ENCODE assay signal across 14 mouse cellular contexts in the genomic region with DNA sequence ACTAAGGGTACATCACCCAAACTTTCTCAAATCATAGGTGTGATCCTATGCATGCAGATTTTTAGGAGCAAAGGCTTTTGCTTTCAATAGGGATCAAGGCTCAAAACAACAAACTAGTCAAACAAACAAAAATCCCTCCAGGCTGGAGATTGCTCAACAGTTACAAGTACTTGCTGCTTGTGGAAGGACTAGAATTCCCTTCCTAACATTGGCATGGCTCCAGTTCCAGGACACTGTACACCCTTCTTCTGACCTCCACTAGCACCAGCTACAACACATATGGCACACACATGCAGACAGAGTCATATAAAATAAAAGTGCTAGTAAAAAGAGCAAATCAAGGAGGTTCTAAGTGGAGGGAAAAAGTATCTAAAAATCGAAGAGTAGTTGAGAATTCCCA. TPM values are rescaled to one million over a fixed set of nuclear protein-coding genes. Genes with fewer than 3 reads are reported as not detected.
A peak's percentile ranks its signal among the peaks of the same experiment; 100 is the strongest.
DNase-seq lines count a peak whose midpoint lies in the region; ATAC-seq and TF ChIP-seq lines count a peak whose summit lies in the region.
"Had no signal": no experiment of that assay in that cellular context is flagged by ENCODE, and none has a peak within 500 bp of the region (broad histone marks: within the 10 kb centered on the region; RNA-seq: fewer than 3 reads in every experiment).

No protein-coding gene starts in this region.

- no peak overlapping the region for H3K9ac ChIP-seq in heart, embryonic 13.5 days
- H3K9ac ChIP-seq in heart, embryonic 12.5 days, result no peak overlapping the region
- 0 out of 2 replicates have a peak overlapping the region, but pooled peaks have one; percentile 2 for H3K9ac ChIP-seq in midbrain, embryonic 12.5 days (replicated peaks)
- H3K9ac ChIP-seq in midbrain, embryonic 14.5 days (replicated peaks; ENCODE audit: low read length), result no peak overlapping the region
- H3K9ac ChIP-seq: neural tube, embryonic 12.5 days had no signal

- H3ac ChIP-seq in myocyte (ENCODE audit: control insufficient read depth, insufficient read length), result no peak overlapping the region

- no peak for TF ChIP-seq POLR2A in embryonic fibroblast, embryonic 13.5 days (IDR thresholded peaks at IDR 0.05; ENCODE audit: low read depth, low read length)
- TF ChIP-seq POLR2A in myocyte (IDR thresholded peaks at IDR 0.05; ENCODE audit: insufficient read length, low read depth), result no peak

- ATAC-seq in heart, embryonic 13.5 days (ENCODE audit: extremely low read depth, insufficient number of reproducible peaks, low FRiP score, low TSS enrichment), result no peak
- no peak for ATAC-seq in heart, embryonic 12.5 days (ENCODE audit: insufficient number of reproducible peaks, low FRiP score)
- ATAC-seq in midbrain, embryonic 12.5 days (ENCODE audit: low FRiP score, low read depth), result no peak
- no peak for ATAC-seq in midbrain, embryonic 14.5 days (ENCODE audit: low FRiP score, low TSS enrichment)
- ATAC-seq: activated CD4-positive, CD25-positive, alpha-beta regulatory T cell, adult 4 months had no signal

- peaks cover 33% of the 10 kb centered on the region for H3K4me1 ChIP-seq in heart, embryonic 13.5 days
- H3K4me1 ChIP-seq in heart, embryonic 12.5 days (replicated peaks), result peaks cover 16% of the 10 kb centered on the region
- peaks cover 24% of the 10 kb centered on the region for H3K4me1 ChIP-seq in midbrain, embryonic 12.5 days
- peaks cover 20% of the 10 kb centered on the region for H3K4me1 ChIP-seq in midbrain, embryonic 14.5 days (ENCODE audit: control insufficient read depth, insufficient read depth, low read length)
- peaks cover 6% of the 10 kb centered on the region for H3K4me1 ChIP-seq in embryonic fibroblast, embryonic 13.5 days (ENCODE audit: control insufficient read depth, insufficient read depth, low read length)

- no peak for DNase-seq in midbrain, embryonic 14.5 days
- DNase-seq in right cerebral cortex, adult 18-20 months, result no peak
- no peak for DNase-seq in left cerebral cortex, postnatal 10 days (ENCODE audit: extremely low spot score in 1 of 2, low spot score in 2 of 2)
- DNase-seq: heart, adult 2 months; kidney, postnatal 4 days had no signal

- no peaks in the 10 kb centered on the region for H3K27me3 ChIP-seq in heart, embryonic 13.5 days (replicated peaks)
- H3K27me3 ChIP-seq in heart, embryonic 12.5 days (replicated peaks), result no peaks in the 10 kb centered on the region
- H3K27me3 ChIP-seq in midbrain, embryonic 12.5 days, result no peaks in the 10 kb centered on the region
- H3K27me3 ChIP-seq in midbrain, embryonic 14.5 days (ENCODE audit: control insufficient read depth, insufficient read depth, low read length), result no peaks in the 10 kb centered on the region
- no peaks in the 10 kb centered on the region for H3K27me3 ChIP-seq in myocyte (ENCODE audit: control insufficient read depth, insufficient read depth, insufficient read length)
- H3K27me3 ChIP-seq: neural tube, embryonic 12.5 days had no signal

- intact Hi-C loops in left cerebral cortex, postnatal 10 days (cut with DNase I), result no loop called here

- no peak overlapping the region for H3K27ac ChIP-seq in heart, embryonic 13.5 days (replicated peaks)
- H3K27ac ChIP-seq in heart, embryonic 12.5 days (ENCODE audit: poor library complexity, severe bottlenecking), result no peak overlapping the region
- H3K27ac ChIP-seq in midbrain, embryonic 12.5 days (replicated peaks), result no peak overlapping the region
- no peak overlapping the region for H3K27ac ChIP-seq in midbrain, embryonic 14.5 days (replicated peaks; ENCODE audit: low read depth, low read length)
- H3K27ac ChIP-seq in embryonic fibroblast, embryonic 13.5 days (ENCODE audit: insufficient read depth, low read length), result no peak overlapping the region
- H3K27ac ChIP-seq: heart, adult 2 months; hindbrain, embryonic 10.5 days; neural tube, embryonic 12.5 days had no signal

- H3K4me2 ChIP-seq in heart, embryonic 13.5 days, result peak overlapping the region; percentile 28; the same call in 1 of the 2 replicates
- no peak overlapping the region for H3K4me2 ChIP-seq in heart, embryonic 12.5 days
- no peak overlapping the region for H3K4me2 ChIP-seq in midbrain, embryonic 12.5 days (replicated peaks)
- H3K4me2 ChIP-seq in midbrain, embryonic 14.5 days (ENCODE audit: low read length), result no peak overlapping the region
- H3K4me2 ChIP-seq in myocyte (ENCODE audit: low read depth), result peak overlapping the region; percentile 54
- H3K4me2 ChIP-seq: midbrain, embryonic 11.5 days; neural tube, embryonic 12.5 days had no signal

- WGBS in heart, embryonic 13.5 days, result 72% methylated on average over 1 of the region's 1 CpGs
- 80% methylated on average over 1 of the region's 1 CpGs for WGBS in heart, embryonic 12.5 days
- 81% methylated on average over 1 of the region's 1 CpGs for WGBS in midbrain, embryonic 12.5 days
- 94% methylated on average over 1 of the region's 1 CpGs for WGBS in midbrain, embryonic 14.5 days

- TF ChIP-seq CTCF in embryonic fibroblast, embryonic 13.5 days (IDR thresholded peaks at IDR 0.05; ENCODE audit: borderline replicate concordance, insufficient read depth, low read length), result no peak

- peaks cover 74% of the 10 kb centered on the region for H3K79me2 ChIP-seq in myocyte (ENCODE audit: control insufficient read depth, insufficient read depth)

- no peaks in the 10 kb centered on the region for H3K9me3 ChIP-seq in heart, embryonic 13.5 days
- no peaks in the 10 kb centered on the region for H3K9me3 ChIP-seq in heart, embryonic 12.5 days (replicated peaks)
- no peaks in the 10 kb centered on the region for H3K9me3 ChIP-seq in midbrain, embryonic 12.5 days
- no peaks in the 10 kb centered on the region for H3K9me3 ChIP-seq in midbrain, embryonic 14.5 days (ENCODE audit: control insufficient read depth, low read length)
- H3K9me3 ChIP-seq: hindbrain, embryonic 10.5 days; neural tube, embryonic 12.5 days had no signal

- H3K4me3 ChIP-seq in heart, embryonic 13.5 days, result no peak overlapping the region
- H3K4me3 ChIP-seq in heart, embryonic 12.5 days, result no peak overlapping the region
- no peak overlapping the region for H3K4me3 ChIP-seq in midbrain, embryonic 12.5 days
- H3K4me3 ChIP-seq in midbrain, embryonic 14.5 days (replicated peaks; ENCODE audit: low read depth, low read length), result no peak overlapping the region
- H3K4me3 ChIP-seq in embryonic fibroblast, embryonic 13.5 days (ENCODE audit: insufficient read depth, low read length), result peak overlapping the region; percentile 31
- no peak overlapping the region for H3K4me3 ChIP-seq in myocyte
- H3K4me3 ChIP-seq: heart, adult 2 months; hindbrain, embryonic 10.5 days; neural tube, embryonic 12.5 days had no signal

- H3K36me3 ChIP-seq in heart, embryonic 13.5 days, result peaks cover 57% of the 10 kb centered on the region
- peaks cover 43% of the 10 kb centered on the region for H3K36me3 ChIP-seq in heart, embryonic 12.5 days
- H3K36me3 ChIP-seq in midbrain, embryonic 12.5 days, result peaks cover 42% of the 10 kb centered on the region
- peaks cover 37% of the 10 kb centered on the region for H3K36me3 ChIP-seq in midbrain, embryonic 14.5 days (ENCODE audit: control insufficient read depth, insufficient read depth, low read length)
- peaks cover 44% of the 10 kb centered on the region for H3K36me3 ChIP-seq in myocyte (ENCODE audit: control insufficient read depth, insufficient read depth)

RNA-seq across cellular contexts. Expression of gene Cnbp, which starts 4.1 kb away (rescaled TPM):
- polyA plus RNA-seq in heart, embryonic 13.5 days (2015; fragmentation: Nextera tagmentation; extraction: Ambion mirVana), result 722 and 777 TPM in 2 replicates
- 767 and 777 TPM in 2 replicates for polyA plus RNA-seq in heart, embryonic 12.5 days (2016; fragmentation: Nextera tagmentation; extraction: Ambion mirVana)
- 905 and 949 TPM in 2 replicates for polyA plus RNA-seq in midbrain, embryonic 12.5 days (2016; fragmentation: Nextera tagmentation; extraction: Ambion mirVana)
- 553 and 588 TPM in 2 replicates for polyA plus RNA-seq in midbrain, embryonic 14.5 days (2014; fragmentation: Nextera tagmentation; extraction: Ambion mirVana)
- 353 and 374 TPM in 2 replicates for polyA plus RNA-seq in embryonic fibroblast, embryonic 13.5 days (2011; ENCODE audit: insufficient read length, low read depth, missing spikeins)
- 196 TPM for polyA plus RNA-seq in myocyte (2012; fragmentation: generic; extraction: Trizol)
- 100 to 1,000 TPM; 255 TPM for total RNA-seq in left cerebral cortex, postnatal 10 days (2021)

RNA-seq across cellular contexts. Expression of gene Isy1, which starts 8.2 kb away (rescaled TPM):
- polyA plus RNA-seq in heart, embryonic 13.5 days (2015; fragmentation: Nextera tagmentation; extraction: Ambion mirVana), result 22.1 and 25.4 TPM in 2 replicates
- 29.1 and 32.7 TPM in 2 replicates for polyA plus RNA-seq in heart, embryonic 12.5 days (2016; fragmentation: Nextera tagmentation; extraction: Ambion mirVana)
- 52.5 and 54.2 TPM in 2 replicates for polyA plus RNA-seq in midbrain, embryonic 12.5 days (2016; fragmentation: Nextera tagmentation; extraction: Ambion mirVana)
- 21.9 and 23.9 TPM in 2 replicates for polyA plus RNA-seq in midbrain, embryonic 14.5 days (2014; fragmentation: Nextera tagmentation; extraction: Ambion mirVana)
- 48.9 and 52.5 TPM in 2 replicates for polyA plus RNA-seq in embryonic fibroblast, embryonic 13.5 days (2011; ENCODE audit: insufficient read length, low read depth, missing spikeins)
- polyA plus RNA-seq in myocyte (2012; fragmentation: generic; extraction: Trizol), result 21.1 TPM
- total RNA-seq in left cerebral cortex, postnatal 10 days (2021), result 10 to 100 TPM; 29.3 to 31.7 TPM

RNA-seq across cellular contexts. Expression of gene Gm45140, which starts 11.2 kb away (rescaled TPM):
- polyA plus RNA-seq in heart, embryonic 13.5 days (2015; fragmentation: Nextera tagmentation; extraction: Ambion mirVana), result 2.1 TPM in 2 replicates
- 1.9 and 4.8 TPM in 2 replicates for polyA plus RNA-seq in heart, embryonic 12.5 days (2016; fragmentation: Nextera tagmentation; extraction: Ambion mirVana)
- polyA plus RNA-seq in midbrain, embryonic 12.5 days (2016; fragmentation: Nextera tagmentation; extraction: Ambion mirVana), result 2.3 and 2.8 TPM in 2 replicates
- 2.0 and 4.6 TPM in 2 replicates for polyA plus RNA-seq in midbrain, embryonic 14.5 days (2014; fragmentation: Nextera tagmentation; extraction: Ambion mirVana)
- 2.5 and 8.9 TPM in 2 replicates for polyA plus RNA-seq in embryonic fibroblast, embryonic 13.5 days (2011; ENCODE audit: insufficient read length, low read depth, missing spikeins)
- polyA plus RNA-seq in myocyte (2012; fragmentation: generic; extraction: Trizol), result 2.6 TPM
- total RNA-seq in left cerebral cortex, postnatal 10 days (2021), result 1 to 10 TPM; 2.1 to 3.9 TPM

RNA-seq across cellular contexts. Expression of gene Rab43, which starts 34.8 kb away (rescaled TPM):
- polyA plus RNA-seq in heart, embryonic 13.5 days (2015; fragmentation: Nextera tagmentation; extraction: Ambion mirVana), result 6.6 and 7.5 TPM in 2 replicates
- 8.1 and 8.5 TPM in 2 replicates for polyA plus RNA-seq in heart, embryonic 12.5 days (2016; fragmentation: Nextera tagmentation; extraction: Ambion mirVana)
- 10.6 and 11.0 TPM in 2 replicates for polyA plus RNA-seq in midbrain, embryonic 12.5 days (2016; fragmentation: Nextera tagmentation; extraction: Ambion mirVana)
- 9.2 and 9.8 TPM in 2 replicates for polyA plus RNA-seq in midbrain, embryonic 14.5 days (2014; fragmentation: Nextera tagmentation; extraction: Ambion mirVana)
- 15.5 and 23.6 TPM in 2 replicates for polyA plus RNA-seq in embryonic fibroblast, embryonic 13.5 days (2011; ENCODE audit: insufficient read length, low read depth, missing spikeins)
- 14.8 TPM for polyA plus RNA-seq in myocyte (2012; fragmentation: generic; extraction: Trizol)
- 10 to 100 TPM; 17.4 to 17.6 TPM for total RNA-seq in left cerebral cortex, postnatal 10 days (2021)

RNA-seq across cellular contexts. Expression of gene Copg1, which starts 40.8 kb away (rescaled TPM):
- 120 TPM in 2 replicates for polyA plus RNA-seq in heart, embryonic 13.5 days (2015; fragmentation: Nextera tagmentation; extraction: Ambion mirVana)
- polyA plus RNA-seq in heart, embryonic 12.5 days (2016; fragmentation: Nextera tagmentation; extraction: Ambion mirVana), result 144 and 145 TPM in 2 replicates
- 155 TPM in 2 replicates for polyA plus RNA-seq in midbrain, embryonic 12.5 days (2016; fragmentation: Nextera tagmentation; extraction: Ambion mirVana)
- polyA plus RNA-seq in midbrain, embryonic 14.5 days (2014; fragmentation: Nextera tagmentation; extraction: Ambion mirVana), result 161 and 185 TPM in 2 replicates
- polyA plus RNA-seq in embryonic fibroblast, embryonic 13.5 days (2011; ENCODE audit: insufficient read length, low read depth, missing spikeins), result 230 TPM in 2 replicates
- 94.2 TPM for polyA plus RNA-seq in myocyte (2012; fragmentation: generic; extraction: Trizol)
- 100 to 1,000 TPM; 183 to 198 TPM for total RNA-seq in left cerebral cortex, postnatal 10 days (2021)

Comparison
In these comparisons a context has a peak if more than half of its experiments do, and no peak if none do; other contexts are left out.
1. H3K4me2 ChIP-seq: peak in heart, embryonic 13.5 days (single experiment) and myocyte (single experiment); none in heart, embryonic 12.5 days (single experiment), midbrain, embryonic 12.5 days (single experiment) and midbrain, embryonic 14.5 days (single experiment).